Mouse (Mus musculus): ENCODE data around the gene Pdcd4. TPM values are rescaled to one million over a fixed set of nuclear protein-coding genes. Genes with fewer than 3 reads are reported as not detected.
"Not testable (repeated sequence)": the region's sequence is repeated elsewhere in the genome, so short reads cannot be mapped to it uniquely, and the experiment has no call there.

Gene Pdcd4
- polyA plus RNA-seq, 1 experiment from 2014 or later, result 90.6 TPM

DNA sequence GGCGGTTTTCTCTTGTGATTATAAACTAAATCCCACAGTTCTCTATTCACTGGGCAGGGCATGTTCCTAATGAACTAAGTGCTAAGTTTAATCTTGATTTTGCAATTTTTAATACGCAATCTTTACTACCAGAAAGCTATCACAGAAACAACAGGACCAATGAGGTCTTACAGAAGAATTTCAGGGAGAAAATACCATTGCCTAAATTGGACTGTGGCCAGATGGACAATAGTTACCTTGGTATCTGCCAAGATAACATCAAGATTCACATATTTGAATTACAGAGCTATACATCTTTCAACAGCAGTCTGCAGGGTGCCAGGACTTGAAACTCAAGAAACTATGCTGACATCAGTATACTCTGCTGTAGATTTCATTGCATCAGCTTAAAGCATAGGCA lies 50.3 kb downstream of the Pdcd4 start:
- no peak overlapping the region for H3K9ac ChIP-seq (ENCODE audit: low read length)
- H3K36me3 ChIP-seq (ENCODE audit: control insufficient read depth, insufficient read depth, low read length), result no peaks in the 10 kb centered on the region
- 98% methylated on average over 2 of the region's 2 CpGs for WGBS
- no peaks in the 10 kb centered on the region for H3K9me3 ChIP-seq (ENCODE audit: control insufficient read depth, low read length)
- H3K4me1 ChIP-seq (replicated peaks; ENCODE audit: control insufficient read depth, insufficient read depth, low read length), result peaks cover 6% of the 10 kb centered on the region; the same call in 1 of the 2 replicates
- no peak for ATAC-seq (replicated peaks; ENCODE audit: low FRiP score)
- no peak overlapping the region for H3K4me2 ChIP-seq (ENCODE audit: low read depth, low read length, severe bottlenecking)
- no peak for DNase-seq (ENCODE audit: low spot score)
- H3K27ac ChIP-seq (ENCODE audit: low read depth, low read length), result no peak overlapping the region
- H3K4me3 ChIP-seq (ENCODE audit: low read depth, low read length), result no peak overlapping the region
- no peaks in the 10 kb centered on the region for H3K27me3 ChIP-seq (ENCODE audit: control insufficient read depth, insufficient read depth, low read length)

DNA sequence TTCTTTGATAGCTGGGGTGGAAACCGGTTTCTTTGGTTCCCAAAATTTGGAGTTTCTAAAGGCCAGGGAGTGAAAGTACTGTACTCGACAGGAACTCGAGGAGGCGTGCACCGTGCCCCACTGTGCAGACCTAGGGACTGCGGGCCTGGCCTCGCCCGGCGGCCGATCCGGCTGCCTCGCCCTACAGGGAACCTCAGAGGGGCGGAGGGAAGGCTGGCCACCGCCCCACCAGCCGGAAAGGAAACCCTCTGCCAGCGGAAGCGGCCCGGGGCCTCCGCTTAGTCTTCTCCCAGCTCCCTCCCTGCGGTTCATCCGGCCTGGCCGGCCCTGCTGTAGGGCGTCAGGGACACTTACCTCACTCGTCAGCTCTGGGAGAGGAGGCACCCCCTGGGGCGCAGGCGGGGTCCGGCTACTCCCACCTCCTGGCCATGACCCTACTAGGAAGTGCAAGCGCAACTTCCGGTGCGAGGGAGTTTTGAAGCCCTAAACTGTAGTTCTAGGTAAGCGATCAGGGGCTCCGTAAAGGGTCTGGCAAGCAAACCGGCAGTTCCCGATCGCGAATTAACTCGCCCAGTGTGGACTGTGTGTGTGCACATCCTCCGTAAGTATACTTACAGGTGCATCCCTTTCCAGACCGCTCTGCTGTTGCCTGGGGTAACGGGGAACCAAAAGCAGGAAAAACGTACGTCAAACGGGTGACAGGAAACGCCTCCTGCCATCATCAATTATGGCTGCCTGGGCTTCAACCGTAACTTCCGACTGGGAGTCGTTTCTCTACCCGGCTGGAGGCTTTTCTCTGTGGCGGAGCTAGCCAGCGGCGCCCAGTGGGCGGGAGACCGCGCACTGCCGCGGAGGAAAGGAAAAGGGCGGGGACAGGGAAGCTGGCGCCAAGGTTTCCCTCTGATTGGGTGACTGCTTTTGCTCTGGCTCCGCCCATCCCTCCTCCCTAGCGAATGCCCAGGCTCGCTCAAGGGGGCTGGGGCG lies 52.1 kb downstream of the Pdcd4 start, which contains the start of the genes Shoc2 and Bbip1:
TSS of gene Shoc2 (plus strand) at position 505 of the 984 bp plus-strand sequence.
TSS of gene Bbip1 (minus strand) at position 826 of the 984 bp plus-strand sequence.
- under 1% methylated on average over 59 of the region's 62 CpGs for WGBS
- peak; percentile 99 for DNase-seq (ENCODE audit: low spot score)
- Histone ChIP-seq H3K27me3 (ENCODE audit: control insufficient read depth, insufficient read depth, low read length) (no peaks in the 10 kb centered on the region), H3K4me2 (ENCODE audit: low read depth, low read length, severe bottlenecking) (peak within 1 kb of the TSS; percentile 68), H3K36me3 (ENCODE audit: control insufficient read depth, insufficient read depth, low read length) (no peaks in the 10 kb centered on the region), H3K9me3 (ENCODE audit: control insufficient read depth, low read length) (no peaks in the 10 kb centered on the region), H3K4me1 (replicated peaks; ENCODE audit: control insufficient read depth, insufficient read depth, low read length) (peaks cover 7% of the 10 kb centered on the region; the same call in 1 of the 2 replicates), H3K9ac (ENCODE audit: low read length) (peak within 1 kb of the TSS; percentile 95), H3K4me3 (ENCODE audit: low read depth, low read length) (peak within 1 kb of the TSS; percentile 98), H3K27ac (ENCODE audit: low read depth, low read length) (peak within 1 kb of the TSS; percentile 97)
- ATAC-seq (replicated peaks; ENCODE audit: low FRiP score), result peak; percentile 95

DNA sequence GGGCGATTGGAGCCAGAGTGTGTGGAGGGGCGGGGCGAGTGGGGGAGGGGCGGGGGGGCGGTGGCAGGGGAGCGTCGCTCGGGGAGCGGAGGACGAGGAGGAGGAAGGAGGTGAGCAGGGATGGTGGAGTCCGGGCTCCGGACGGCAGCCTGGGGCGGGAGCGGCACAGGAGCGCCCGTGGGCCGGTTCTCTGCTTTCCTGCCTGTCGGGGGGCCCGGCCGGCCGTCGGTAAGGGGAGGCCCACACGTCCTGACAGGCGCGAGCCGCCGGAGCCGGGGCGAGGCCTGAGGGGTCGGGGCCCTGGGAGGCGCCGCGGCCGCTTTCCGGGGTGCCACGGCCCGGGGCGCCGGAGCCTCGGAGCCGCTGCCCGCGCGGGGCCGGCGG lies 52.7 kb downstream of the Pdcd4 start:
- no peaks in the 10 kb centered on the region for H3K27me3 ChIP-seq (ENCODE audit: control insufficient read depth, insufficient read depth, low read length)
- peak overlapping the region; percentile 95 for H3K9ac ChIP-seq (ENCODE audit: low read length)
- peak overlapping the region; percentile 97 for H3K27ac ChIP-seq (ENCODE audit: low read depth, low read length)
- under 1% methylated on average over 34 of the region's 47 CpGs for WGBS
- peak overlapping the region; percentile 68; the same call in 1 of the 2 replicates for H3K4me2 ChIP-seq (ENCODE audit: low read depth, low read length, severe bottlenecking)
- H3K9me3 ChIP-seq (ENCODE audit: control insufficient read depth, low read length), result no peaks in the 10 kb centered on the region
- no peaks in the 10 kb centered on the region for H3K36me3 ChIP-seq (ENCODE audit: control insufficient read depth, insufficient read depth, low read length)
- peak overlapping the region; percentile 98 for H3K4me3 ChIP-seq (ENCODE audit: low read depth, low read length)
- no peak for ATAC-seq (replicated peaks; ENCODE audit: low FRiP score)
- H3K4me1 ChIP-seq (replicated peaks; ENCODE audit: control insufficient read depth, insufficient read depth, low read length), result peaks cover 7% of the 10 kb centered on the region; the same call in 1 of the 2 replicates
- DNase-seq (ENCODE audit: low spot score), result no peak

DNA sequence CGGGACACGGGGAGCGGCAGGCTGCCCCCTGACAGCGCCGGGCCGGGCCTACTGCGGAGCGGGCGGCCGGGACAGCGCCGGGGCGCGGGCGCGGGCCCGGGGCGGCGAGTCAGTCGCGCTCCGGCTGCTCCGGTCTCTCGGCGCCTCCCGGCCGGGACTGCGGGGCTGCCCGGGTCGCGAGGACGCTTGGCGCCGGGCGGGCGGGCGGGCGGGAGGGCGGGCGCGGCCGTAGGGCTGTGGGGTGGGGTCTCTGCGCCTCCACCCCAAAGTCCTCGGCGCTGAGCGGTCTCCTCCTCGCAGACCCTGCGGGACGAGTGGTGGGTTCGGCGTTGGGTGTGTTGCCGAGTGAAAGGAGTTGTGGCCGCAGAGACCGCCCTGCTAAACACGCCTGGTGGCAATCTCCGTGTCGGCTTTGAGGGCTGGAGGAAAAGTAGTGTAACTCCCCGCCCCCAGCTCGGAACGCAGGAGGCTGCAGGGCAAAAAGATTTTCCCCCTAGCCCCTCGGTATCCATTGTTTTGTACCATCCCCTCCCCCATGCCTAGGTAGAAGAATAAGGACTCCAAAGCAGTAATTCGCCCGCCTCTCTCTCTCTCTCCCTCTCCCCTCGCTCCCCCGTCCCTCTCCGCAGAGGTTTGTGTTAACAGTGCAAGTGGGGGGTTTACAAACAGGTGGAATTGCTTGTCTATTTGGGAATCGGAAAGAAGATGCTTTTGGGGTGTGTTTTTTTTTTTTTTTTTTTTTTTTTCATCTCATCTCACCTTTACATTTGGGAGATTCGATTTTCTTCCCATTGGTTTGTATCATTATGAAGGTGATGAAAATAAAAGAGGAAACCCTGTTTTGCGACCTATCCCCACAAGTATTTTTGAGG lies 53.4 kb downstream of the Pdcd4 start:
- Histone ChIP-seq H3K4me2 (ENCODE audit: low read depth, low read length, severe bottlenecking) (peak overlapping the region; percentile 68), H3K27me3 (ENCODE audit: control insufficient read depth, insufficient read depth, low read length) (no peaks in the 10 kb centered on the region), H3K36me3 (ENCODE audit: control insufficient read depth, insufficient read depth, low read length) (no peaks in the 10 kb centered on the region), H3K27ac (ENCODE audit: low read depth, low read length) (peak overlapping the region; percentile 97), H3K4me1 (replicated peaks; ENCODE audit: control insufficient read depth, insufficient read depth, low read length) (peaks cover 7% of the 10 kb centered on the region; the same call in 1 of the 2 replicates), H3K4me3 (ENCODE audit: low read depth, low read length) (peak overlapping the region; percentile 98), H3K9ac (ENCODE audit: low read length) (peak overlapping the region; percentile 95), H3K9me3 (ENCODE audit: control insufficient read depth, low read length) (no peaks in the 10 kb centered on the region)
- DNase-seq (ENCODE audit: low spot score), result peak; percentile 83
- ATAC-seq (replicated peaks; ENCODE audit: low FRiP score), result peak; percentile 30
- WGBS, result under 1% methylated on average over 39 of the region's 69 CpGs

DNA sequence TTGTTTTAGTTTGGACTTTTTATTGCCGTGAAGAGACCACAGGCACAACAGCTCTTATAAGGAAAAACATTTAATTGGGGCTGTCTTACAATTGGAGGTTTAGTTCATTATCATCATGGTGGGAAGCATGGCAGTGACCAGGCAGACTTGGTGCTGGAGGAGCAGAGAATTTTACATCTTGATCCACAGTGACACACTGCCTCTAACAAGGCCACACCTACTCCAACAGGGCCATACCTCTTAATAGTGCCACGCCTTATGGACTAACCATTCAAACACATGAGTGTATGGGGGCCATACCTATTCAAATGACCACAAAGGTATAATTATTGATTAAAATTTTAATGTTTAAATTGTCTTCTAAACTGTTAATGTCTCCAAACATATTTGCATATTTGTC lies 65.5 kb downstream of the Pdcd4 start:
- Histone ChIP-seq H3K9me3 (ENCODE audit: control insufficient read depth, low read length) (no peaks in the 10 kb centered on the region), H3K36me3 (ENCODE audit: control insufficient read depth, insufficient read depth, low read length) (no peaks in the 10 kb centered on the region), H3K9ac (ENCODE audit: low read length) (no peak overlapping the region), H3K4me3 (ENCODE audit: low read depth, low read length) (no peak overlapping the region), H3K4me1 (replicated peaks; ENCODE audit: control insufficient read depth, insufficient read depth, low read length) (no peaks in the 10 kb centered on the region), H3K27ac (ENCODE audit: low read depth, low read length) (no peak overlapping the region), H3K27me3 (ENCODE audit: control insufficient read depth, insufficient read depth, low read length) (no peaks in the 10 kb centered on the region), H3K4me2 (ENCODE audit: low read depth, low read length, severe bottlenecking) (no peak overlapping the region)
- WGBS, result 91% methylated on average over 2 of the region's 2 CpGs
- DNase-seq (ENCODE audit: low spot score) (no peak), ATAC-seq (replicated peaks; ENCODE audit: low FRiP score) (no peak)

DNA sequence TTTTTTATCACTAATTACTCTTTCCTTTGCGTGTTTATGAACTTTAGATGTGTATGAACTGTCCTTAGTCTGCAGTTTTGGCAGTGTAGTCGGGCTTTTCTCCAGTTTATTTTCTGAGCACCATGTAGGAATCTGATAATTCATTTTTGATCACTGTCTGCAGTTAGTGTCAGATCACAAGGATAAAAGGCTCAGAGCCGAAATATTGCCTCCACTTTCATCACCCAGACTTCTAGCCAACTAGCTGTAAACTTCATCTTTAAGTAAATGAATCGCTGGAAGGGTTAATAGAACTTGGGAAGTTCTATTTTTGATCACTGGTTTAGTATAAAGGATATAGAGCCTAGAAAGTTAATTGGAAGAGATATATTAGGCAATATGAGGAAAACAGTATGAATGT lies 70.5 kb downstream of the Pdcd4 start:
- no peak for DNase-seq (ENCODE audit: low spot score)

DNA sequence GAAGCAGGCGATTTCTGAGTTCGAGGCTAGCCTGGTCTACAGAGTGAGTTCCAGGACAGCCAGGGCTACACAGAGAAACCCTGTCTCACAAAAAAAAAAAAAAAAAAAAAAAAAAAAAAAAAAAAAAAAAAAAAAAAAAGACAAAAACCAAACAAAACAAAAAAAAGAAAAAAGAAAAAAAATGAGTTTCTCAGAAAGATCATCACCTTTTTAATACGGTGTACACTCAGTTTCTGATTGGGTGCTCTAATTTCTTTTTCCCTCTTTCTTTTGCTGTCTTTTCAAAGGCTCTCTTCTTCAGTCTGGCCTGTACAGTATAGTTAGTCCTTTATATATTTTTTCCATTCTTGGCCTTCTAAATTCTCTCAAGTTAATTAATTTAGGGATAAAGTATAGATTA lies 72.3 kb downstream of the Pdcd4 start:
- H3K27me3 ChIP-seq (ENCODE audit: control insufficient read depth, insufficient read depth, low read length); H3K27ac ChIP-seq (ENCODE audit: low read depth, low read length); H3K4me2 ChIP-seq (ENCODE audit: low read depth, low read length, severe bottlenecking); H3K9me3 ChIP-seq (ENCODE audit: control insufficient read depth, low read length); H3K4me3 ChIP-seq (ENCODE audit: low read depth, low read length); H3K9ac ChIP-seq (ENCODE audit: low read length); DNase-seq (ENCODE audit: low spot score); ATAC-seq (replicated peaks; ENCODE audit: low FRiP score); H3K36me3 ChIP-seq (ENCODE audit: control insufficient read depth, insufficient read depth, low read length); H3K4me1 ChIP-seq (replicated peaks; ENCODE audit: control insufficient read depth, insufficient read depth, low read length): not testable (repeated sequence)
- WGBS, result 93% methylated on average over 3 of the region's 3 CpGs

More for the DNA sequence above, 70.5 kb downstream of the Pdcd4 start:
- ATAC-seq (replicated peaks; ENCODE audit: low FRiP score), result no peak
- Histone ChIP-seq H3K9ac (ENCODE audit: low read length) (no peak overlapping the region), H3K9me3 (ENCODE audit: control insufficient read depth, low read length) (no peaks in the 10 kb centered on the region), H3K36me3 (ENCODE audit: control insufficient read depth, insufficient read depth, low read length) (no peaks in the 10 kb centered on the region), H3K4me1 (replicated peaks; ENCODE audit: control insufficient read depth, insufficient read depth, low read length) (no peaks in the 10 kb centered on the region), H3K4me2 (ENCODE audit: low read depth, low read length, severe bottlenecking) (no peak overlapping the region), H3K4me3 (ENCODE audit: low read depth, low read length) (no peak overlapping the region), H3K27ac (ENCODE audit: low read depth, low read length) (no peak overlapping the region), H3K27me3 (ENCODE audit: control insufficient read depth, insufficient read depth, low read length) (no peaks in the 10 kb centered on the region)
- WGBS, result 93% methylated on average over 4 of the region's 4 CpGs

DNA sequence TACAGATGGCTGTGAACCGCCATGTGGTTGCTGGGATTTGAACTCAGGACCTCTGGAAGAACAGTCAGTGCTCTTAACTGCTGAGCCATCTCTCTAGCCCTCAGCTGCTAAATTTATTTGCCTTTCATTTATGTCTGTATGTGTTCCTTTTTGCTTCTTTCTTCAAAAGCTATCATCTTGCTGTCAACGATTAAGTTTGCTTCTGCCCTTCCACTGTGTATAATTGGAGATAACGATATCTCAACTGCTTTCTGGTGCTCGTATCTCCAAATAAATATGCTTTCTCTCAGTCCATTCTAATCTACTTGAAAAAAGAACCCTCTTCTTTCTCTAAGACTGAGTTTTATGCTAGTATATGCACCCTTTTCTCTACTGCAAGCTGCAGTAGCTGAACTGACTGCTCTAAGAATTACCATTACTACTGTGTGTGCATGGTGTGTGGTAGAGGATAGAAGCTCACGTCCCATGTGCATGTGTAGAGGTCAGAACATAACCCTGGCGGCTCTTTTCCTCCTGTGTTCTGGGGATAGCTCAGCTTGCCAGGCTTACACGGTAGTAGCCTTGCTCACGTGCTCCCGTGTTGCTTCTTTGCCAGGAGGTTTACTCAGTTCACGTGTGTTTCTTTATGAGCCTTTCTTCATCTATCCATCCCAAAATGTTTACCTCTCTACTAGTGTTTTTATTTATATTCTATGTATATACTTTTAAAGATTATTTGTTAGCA lies 73.0 kb downstream of the Pdcd4 start:
- no peaks in the 10 kb centered on the region for H3K9me3 ChIP-seq (ENCODE audit: control insufficient read depth, low read length)
- no peak overlapping the region for H3K9ac ChIP-seq (ENCODE audit: low read length)
- no peaks in the 10 kb centered on the region for H3K4me1 ChIP-seq (replicated peaks; ENCODE audit: control insufficient read depth, insufficient read depth, low read length)
- no peak overlapping the region for H3K4me2 ChIP-seq (ENCODE audit: low read depth, low read length, severe bottlenecking)
- 90% methylated on average over 10 of the region's 10 CpGs for WGBS
- no peak overlapping the region for H3K4me3 ChIP-seq (ENCODE audit: low read depth, low read length)
- ATAC-seq (replicated peaks; ENCODE audit: low FRiP score) (no peak), DNase-seq (ENCODE audit: low spot score) (no peak)
- H3K27me3 ChIP-seq (ENCODE audit: control insufficient read depth, insufficient read depth, low read length), result no peaks in the 10 kb centered on the region
- H3K36me3 ChIP-seq (ENCODE audit: control insufficient read depth, insufficient read depth, low read length), result no peaks in the 10 kb centered on the region
- H3K27ac ChIP-seq (ENCODE audit: low read depth, low read length), result no peak overlapping the region
